Mouse (Mus musculus) MEL (cell line): Measurements from ENCODE around the gene Rabl6.

Experiments
- CTCF ChIP-seq, 3 experiments: IDR thresholded peaks in 2 of 3; conservative IDR thresholded peaks in 1 of 3; 2 replicates each; pipeline ENCODE4 v1.5.1; 2011 to 2012; ENCODE audit warnings: low read length in 3 of 3, low read depth in 2 of 3, mild to moderate bottlenecking in 2 of 3, improper control_type of control experiment in 1 of 3, inconsistent platforms in 1 of 3, mixed read lengths in 1 of 3, moderate library complexity in 1 of 3; ENCODE audit not compliant: control insufficient read depth in 1 of 3, insufficient read depth in 1 of 3, poor library complexity in 1 of 3, severe bottlenecking in 1 of 3
- EP300 ChIP-seq, 2 experiments: IDR thresholded peaks; 2 replicates each; pipeline ENCODE4 v1.6.1; 2011; ENCODE audit warnings: improper control_type of control experiment in 2 of 2, low read length in 2 of 2, low read depth in 1 of 2, mild to moderate bottlenecking in 1 of 2
- ETS1 ChIP-seq: IDR thresholded peaks from 2 replicates; pipeline ENCODE4 v1.6.1; 2012; ENCODE audit warnings: low read depth, mild to moderate bottlenecking, inconsistent platforms, low read length, improper control_type of control experiment, moderate library complexity
- JUND ChIP-seq: IDR thresholded peaks from 2 replicates; pipeline ENCODE4 v1.6.1; 2011; ENCODE audit warnings: low read depth, mild to moderate bottlenecking, improper control_type of control experiment, low read length
- NELFE ChIP-seq: IDR thresholded peaks from 2 replicates; pipeline ENCODE4 v1.6.1; 2011; ENCODE audit warnings: low read depth, low read length, improper control_type of control experiment
- POLR2A ChIP-seq, 2 experiments: IDR thresholded peaks; 2 replicates each; pipeline ENCODE4 v1.6.1; 2011 to 2012; ENCODE audit warnings: low read length in 2 of 2, mild to moderate bottlenecking in 2 of 2, control low read depth in 1 of 2, improper control_type of control experiment in 1 of 2, low read depth in 1 of 2, moderate library complexity in 1 of 2; ENCODE audit not compliant: control insufficient read depth in 1 of 2, insufficient read depth in 1 of 2, poor library complexity in 1 of 2
- SIN3A ChIP-seq: IDR thresholded peaks from 2 replicates; pipeline ENCODE4 v1.6.1; 2012; ENCODE audit warnings: low read length, improper control_type of control experiment, inconsistent platforms

DNA sequence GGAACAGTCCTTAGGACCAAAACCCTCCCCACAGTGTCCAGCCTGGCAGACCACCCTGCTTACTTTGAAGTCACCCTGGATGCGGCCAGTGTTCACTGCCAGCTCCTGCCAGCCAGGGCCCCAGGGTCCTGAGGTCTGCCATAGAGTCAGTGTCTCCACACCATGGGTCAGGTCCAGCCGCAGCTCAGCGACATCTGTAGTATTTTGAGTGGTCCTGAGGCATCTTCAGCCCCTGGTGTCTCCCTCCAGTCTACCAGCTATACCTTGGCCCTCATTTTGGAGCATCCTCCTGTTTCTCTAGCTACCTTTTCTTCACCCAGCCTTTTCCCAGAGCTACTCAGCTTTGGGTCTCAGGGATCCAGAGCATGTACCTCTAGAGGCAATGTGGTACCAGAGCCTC is 39.0 kb downstream of the Rabl6 start:
- no peak for TF ChIP-seq ETS1
- TF ChIP-seq JUND = no peak
- TF ChIP-seq NELFE = no peak
- no peak for TF ChIP-seq EP300 (IDR thresholded peaks at IDR 0.05; ENCODE audit: low read depth in 1 of 2, low read length in 2 of 2)
- no peak for TF ChIP-seq CTCF (IDR thresholded peaks at IDR 0.05 in 2 of 3, conservative IDR thresholded peaks at IDR 0.05 in 1 of 3; ENCODE audit: control insufficient read depth in 1 of 3, insufficient read depth in 1 of 3, low read depth in 2 of 3, low read length in 3 of 3, poor library complexity in 1 of 3, severe bottlenecking in 1 of 3)
- no peak for TF ChIP-seq SIN3A
- TF ChIP-seq POLR2A (IDR thresholded peaks at IDR 0.05; ENCODE audit: control insufficient read depth in 1 of 2, insufficient read depth in 1 of 2, low read depth in 1 of 2, low read length in 2 of 2, poor library complexity in 1 of 2) = no peak
